Mouse (Mus musculus) ovary, postnatal 10 days (tissue): ENCODE data around the gene Ctla2a.
"Not testable (repeated sequence)": the region's sequence is repeated elsewhere in the genome, so short reads cannot be mapped to it uniquely, and the experiment has no call there.

Source experiments
- DNase-seq: peaks from one replicate; pipeline ENCODE4 v3.0.0; 2022; ENCODE audit warnings: low spot score

The Ctla2a gene

GRCm38 (mm10) chr13:60936500-60936901 lies at the start of gene Ctla2a, which contains the start of gene Gm49391:
TSS of gene Ctla2a (minus strand) at chr13:60936625.
TSS of gene Gm49391 (minus strand) at chr13:60936571.
- DNase-seq = no peak

GRCm38 (mm10) chr13:60972319-60972718 lies 35.9 kb upstream of the Ctla2a start:
- not testable (repeated sequence) for DNase-seq

- not testable (repeated sequence) for DNase-seq
Measured at GRCm38 (mm10) chr13:60963985-60964384, 27.6 kb upstream of the Ctla2a start.

GRCm38 (mm10) chr13:60961706-60962105 lies 25.3 kb upstream of the Ctla2a start:
- no peak for DNase-seq

GRCm38 (mm10) chr13:60941884-60942283 lies 5.5 kb upstream of the Ctla2a start, which contains the start of gene Tpbpa:
TSS of gene Tpbpa (minus strand) at chr13:60941984.
- not testable (repeated sequence) for DNase-seq

GRCm38 (mm10) chr13:60935490-60935889 lies 935 bp downstream of the Ctla2a start, which contains the start of gene Gm49393:
TSS of gene Gm49393 (minus strand) at chr13:60935590.
- not testable (repeated sequence) for DNase-seq

- DNase-seq = not testable (repeated sequence)
Measured at GRCm38 (mm10) chr13:60904780-60905179, 31.6 kb downstream of the Ctla2a start, which contains the start of gene Tpbpb. TSS of gene Tpbpb (minus strand) at chr13:60904880.

- DNase-seq = no peak
Measured at GRCm38 (mm10) chr13:60897328-60897727, 39.1 kb downstream of the Ctla2a start, which contains the start of gene Ctla2b. TSS of gene Ctla2b (minus strand) at chr13:60897447.

GRCm38 (mm10) chr13:60896794-60897193 lies 39.6 kb downstream of the Ctla2a start, which contains the start of gene Gm49392:
TSS of gene Gm49392 (minus strand) at chr13:60896894.
- DNase-seq = not testable (repeated sequence)

GRCm38 (mm10) chr13:60895406-60896160 lies 40.8 kb downstream of the Ctla2a start:
- DNase-seq = no peak

- no peak for DNase-seq
Measured at GRCm38 (mm10) chr13:60892301-60892700, 44.1 kb downstream of the Ctla2a start.
